Mouse (Mus musculus) CH12.LX (cell line): Measurements from ENCODE around the gene Sec22b. TPM values are rescaled to one million over a fixed set of nuclear protein-coding genes. Genes with fewer than 3 reads are reported as not detected.

Experiments used
- DNase-seq: peaks from one replicate; pipeline ENCODE4 v3.0.0-alpha.2; 2013; ENCODE audit errors: extremely low read depth
- H3K27ac ChIP-seq: 2 replicates; pipeline ENCODE4 v1.5.1; 2012; ENCODE audit warnings: low read depth, mild to moderate bottlenecking, control low read depth, moderate library complexity; ENCODE audit not compliant: insufficient read depth
- H3K27me3 ChIP-seq: replicated peaks from 2 replicates; pipeline ENCODE3; 2012; ENCODE audit warnings: inconsistent platforms
- H3K36me3 ChIP-seq, 2 experiments: replicated peaks in 1 of 2; 2 replicates each; pipeline versions ENCODE3 to v1.6.1; 2012; ENCODE audit warnings: inconsistent platforms in 1 of 2, low read length in 1 of 2, mild to moderate bottlenecking in 1 of 2, mixed read lengths in 1 of 2, moderate library complexity in 1 of 2; ENCODE audit not compliant: control insufficient read depth in 1 of 2, insufficient read depth in 1 of 2
- H3K4me1 ChIP-seq, 2 experiments: 2 replicates each; pipeline ENCODE4 v1.6.1; 2012; ENCODE audit warnings: inconsistent platforms in 1 of 2, moderate library complexity in 1 of 2; ENCODE audit not compliant: insufficient read depth in 2 of 2, control insufficient read depth in 1 of 2
- H3K4me2 ChIP-seq: 2 replicates; pipeline ENCODE4 v1.6.1; 2012; ENCODE audit warnings: low read depth, mild to moderate bottlenecking, control low read depth; ENCODE audit not compliant: poor library complexity, insufficient read depth, severe bottlenecking
- H3K4me3 ChIP-seq, 3 experiments: fragments of 150-350 bp in 1 of 3; sonication (generic) in 1 of 3; replicated peaks in 1 of 3; 2 replicates each; pipeline versions ENCODE3 to v1.5.1; 2011 to 2012; ENCODE audit warnings: low read depth in 2 of 3, low read length in 2 of 3, mild to moderate bottlenecking in 2 of 3, moderate library complexity in 2 of 3, control low read depth in 1 of 3, improper control_type of control experiment in 1 of 3, inconsistent platforms in 1 of 3, mixed read lengths in 1 of 3; ENCODE audit not compliant: poor library complexity in 1 of 3
- H3K79me2 ChIP-seq: replicated peaks from 2 replicates; pipeline ENCODE4 v1.6.1; 2012; ENCODE audit warnings: mild to moderate bottlenecking, moderate library complexity; ENCODE audit not compliant: control insufficient read depth, poor library complexity, insufficient read depth, severe bottlenecking; ENCODE audit errors: extremely low read depth
- H3K9ac ChIP-seq: 2 replicates; pipeline ENCODE4 v1.6.1; 2012; ENCODE audit warnings: low read depth, mild to moderate bottlenecking, control low read depth, moderate library complexity; ENCODE audit not compliant: insufficient read depth
- H3K9me3 ChIP-seq: replicated peaks from 2 replicates; pipeline ENCODE3; 2012; ENCODE audit warnings: low read length, inconsistent platforms, mixed read lengths
- CHD1 ChIP-seq: IDR thresholded peaks from 2 replicates; pipeline ENCODE4 v1.6.1; 2012; ENCODE audit warnings: low read depth, low read length, improper control_type of control experiment, inconsistent platforms
- CHD2 ChIP-seq: IDR thresholded peaks from 2 replicates; pipeline ENCODE4 v1.6.1; 2011; ENCODE audit warnings: low read length, improper control_type of control experiment
- CTCF ChIP-seq, 2 experiments: IDR thresholded peaks in 1 of 2; conservative IDR thresholded peaks in 1 of 2; 2 replicates each; pipeline ENCODE4 v1.5.1; 2011 to 2012; ENCODE audit warnings: low read depth in 2 of 2, low read length in 2 of 2, improper control_type of control experiment in 1 of 2, inconsistent platforms in 1 of 2, mild to moderate bottlenecking in 1 of 2, moderate library complexity in 1 of 2
- ELF1 ChIP-seq: IDR thresholded peaks from 2 replicates; pipeline ENCODE4 v1.6.1; 2014; ENCODE audit warnings: low read depth, mild to moderate bottlenecking, inconsistent platforms, low read length, improper control_type of control experiment
- EP300 ChIP-seq: IDR thresholded peaks from 2 replicates; pipeline ENCODE4 v1.6.1; 2011; ENCODE audit warnings: low read length, improper control_type of control experiment
- ETS1 ChIP-seq: conservative IDR thresholded peaks from 2 replicates; pipeline ENCODE4 v1.6.1; 2012; ENCODE audit warnings: low read depth, mild to moderate bottlenecking, inconsistent platforms, low read length, improper control_type of control experiment, moderate library complexity
- JUN ChIP-seq: IDR thresholded peaks from 2 replicates; pipeline ENCODE4 v1.6.1; 2011; ENCODE audit warnings: low read depth, mild to moderate bottlenecking, low read length, improper control_type of control experiment, moderate library complexity; ENCODE audit not compliant: insufficient read depth
- JUND ChIP-seq: conservative IDR thresholded peaks from 2 replicates; pipeline ENCODE4 v1.6.1; 2011; ENCODE audit warnings: low read depth, low read length, improper control_type of control experiment
- KAT2A ChIP-seq: IDR thresholded peaks from 2 replicates; pipeline ENCODE4 v1.6.1; 2012; ENCODE audit warnings: low read length, improper control_type of control experiment, inconsistent platforms; ENCODE audit not compliant: insufficient replicate concordance
- MAZ ChIP-seq: IDR thresholded peaks from 2 replicates; pipeline ENCODE4 v1.6.1; 2012; ENCODE audit warnings: low read depth, mild to moderate bottlenecking, inconsistent platforms, low read length, improper control_type of control experiment, moderate library complexity
- MEF2A ChIP-seq: IDR thresholded peaks from 2 replicates; pipeline ENCODE4 v1.6.1; 2014; ENCODE audit warnings: low read depth, mild to moderate bottlenecking, inconsistent platforms, low read length, improper control_type of control experiment, borderline replicate concordance
- MXI1 ChIP-seq: IDR thresholded peaks from 2 replicates; pipeline ENCODE4 v1.6.1; 2011; ENCODE audit warnings: mild to moderate bottlenecking, low read depth, low read length, improper control_type of control experiment
- NELFE ChIP-seq: IDR thresholded peaks from 2 replicates; pipeline ENCODE4 v1.6.1; 2011; ENCODE audit warnings: low read depth, low read length, improper control_type of control experiment
- POLR2AphosphoS2 ChIP-seq: IDR thresholded peaks from 2 replicates; pipeline ENCODE4 v1.6.1; 2011; ENCODE audit warnings: low read depth, low read length, improper control_type of control experiment
- RAD21 ChIP-seq: IDR thresholded peaks from 2 replicates; pipeline ENCODE4 v1.6.1; 2011; ENCODE audit warnings: low read depth, mild to moderate bottlenecking, low read length, improper control_type of control experiment, moderate library complexity
- RCOR1 ChIP-seq: conservative IDR thresholded peaks from 2 replicates; pipeline ENCODE4 v1.6.1; 2012; ENCODE audit warnings: low read depth, mild to moderate bottlenecking, inconsistent platforms, low read length, improper control_type of control experiment
- SMC3 ChIP-seq: IDR thresholded peaks from 2 replicates; pipeline ENCODE4 v1.6.1; 2011; ENCODE audit warnings: low read depth, low read length, improper control_type of control experiment
- TCF12 ChIP-seq: IDR thresholded peaks from 2 replicates; pipeline ENCODE4 v1.6.1; 2014; ENCODE audit warnings: low read depth, mild to moderate bottlenecking, inconsistent platforms, low read length, improper control_type of control experiment
- USF1 ChIP-seq: IDR thresholded peaks from 2 replicates; pipeline ENCODE4 v1.6.1; 2014; ENCODE audit warnings: low read depth, mild to moderate bottlenecking, inconsistent platforms, low read length, improper control_type of control experiment
- ZC3H11A ChIP-seq: IDR thresholded peaks from 2 replicates; pipeline ENCODE4 v1.6.1; 2012; ENCODE audit warnings: low read depth, mild to moderate bottlenecking, inconsistent platforms, low read length, improper control_type of control experiment
- ZMIZ1 ChIP-seq: IDR thresholded peaks from 2 replicates; pipeline ENCODE4 v1.6.1; 2012; ENCODE audit warnings: low read depth, mild to moderate bottlenecking, inconsistent platforms, low read length, improper control_type of control experiment
- ZNF384 ChIP-seq: IDR thresholded peaks from 2 replicates; pipeline ENCODE4 v1.6.1; 2012; ENCODE audit warnings: low read depth, low read length, improper control_type of control experiment, inconsistent platforms
- dilution Hi-C: fragments of 300-500 bp; cut with MboI; formaldehyde crosslinking; loops from 2 replicates; pipeline ENCODE4 v1.14.3; 2020; ENCODE audit warnings: low sequenced_read_pairs; ENCODE audit not compliant: extremely low pct_unique_long_range_greater_than_20kb, extremely low pct_ligation_motif_present
- in situ Hi-C: fragments of 300-500 bp; cut with MboI; formaldehyde crosslinking; loops from 3 replicates; pipeline ENCODE4 v1.14.3; 2019; ENCODE audit warnings: low sequenced_read_pairs, low pct_ligation_motif_present, low pct_unique_long_range_greater_than_20kb, mixed read lengths
- polyA plus RNA-seq: library from polyadenylated mRNA; unstranded; fragments of >175 nt; gene quantifications from 2 replicates; pipeline ENCODE4 v1.2.1, GENCODE M21; 2012; ENCODE audit warnings: low read depth; ENCODE audit not compliant: insufficient read length
- total RNA-seq, 2 experiments: library from RNA; depleted of rRNA; stranded (reverse); fragments of 300-350 nt in 1 of 2; fragments of >200 nt in 1 of 2; gene quantifications; 2 replicates each; pipeline ENCODE4 v1.2.3; 2012 to 2014

Gene Sec22b
- total and polyA plus RNA-seq, 3 experiments: 42.6 to 82.8 (median 82.4) TPM

- H3K4me1 ChIP-seq: peaks cover 0 to 20% of the 10 kb centered on the region in 2 experiments; a peak in 2 of 4 replicates
Measured at GRCm38 (mm10) chr3:97941440-97942259, 40.7 kb downstream of the Sec22b start.

GRCm38 (mm10) chr3:97942260-97942950 lies 41.4 kb downstream of the Sec22b start:
- no peak for TF ChIP-seq TCF12
- no peak for TF ChIP-seq CHD1
- TF ChIP-seq ZNF384: no peak
- no peak for TF ChIP-seq NELFE
- TF ChIP-seq ZMIZ1: no peak
- TF ChIP-seq JUND: no peak
- no peak for TF ChIP-seq USF1
- TF ChIP-seq ZC3H11A: no peak
- no peak for TF ChIP-seq JUN
- TF ChIP-seq MXI1: no peak
- TF ChIP-seq MEF2A: no peak
- no peak for TF ChIP-seq CHD2
- no peak for TF ChIP-seq SMC3
- Histone ChIP-seq H3K27ac (no peak overlapping the region), H3K79me2 (no peaks in the 10 kb centered on the region), H3K36me3 (no peaks in the 10 kb centered on the region), H3K9ac (no peak overlapping the region), H3K4me1 (peaks cover 0 to 24% of the 10 kb centered on the region in 2 experiments; a peak in 2 of 4 replicates), H3K9me3 (no peaks in the 10 kb centered on the region), H3K27me3 (peaks cover 8% of the 10 kb centered on the region), H3K4me3 (no peak overlapping the region), H3K4me2 (no peak overlapping the region)
- no peak for DNase-seq
- dilution Hi-C loops: no loop called here
- in situ Hi-C loops: no loop called here

More at GRCm38 (mm10) chr3:97941440-97942259, 40.7 kb downstream of the Sec22b start:
- Histone ChIP-seq H3K36me3 (no peaks in the 10 kb centered on the region), H3K79me2 (no peaks in the 10 kb centered on the region), H3K4me2 (no peak overlapping the region), H3K9ac (no peak overlapping the region), H3K4me3 (no peak overlapping the region), H3K27ac (no peak overlapping the region), H3K27me3 (peaks cover 8% of the 10 kb centered on the region), H3K9me3 (no peaks in the 10 kb centered on the region)
- dilution Hi-C loops: no loop called here
- TF ChIP-seq POLR2AphosphoS2 (no peak), CTCF (conservative IDR thresholded peaks at IDR 0.05 in 1 of 2, IDR thresholded peaks at IDR 0.05 in 1 of 2; ENCODE audit: low read depth in 2 of 2, low read length in 2 of 2) (no peak), ETS1 (no peak), CHD1 (no peak), ZMIZ1 (no peak), MAZ (no peak), RCOR1 (no peak), NELFE (no peak), RAD21 (no peak), EP300 (no peak), ELF1 (no peak), KAT2A (no peak)
- no peak for DNase-seq
- in situ Hi-C loops: no loop called here
